Mouse (Mus musculus) testis, postnatal 10 days (tissue): ENCODE measurements at regions not wholly inside any gene's neighbourhood (a gene's known extent, or its start where the extent isn't known, plus 50 kb on each side); places are given as distances from the start of the nearest gene placed in this dataset.

Experiments
- DNase-seq: peaks from one replicate; pipeline ENCODE4 v3.0.0; 2021; ENCODE audit warnings: low spot score

GRCm38 (mm10) chr2:161340291-161340690 is 231.4 kb upstream of the Chd6 start:
- no peak for DNase-seq

- no peak for DNase-seq
Observed at GRCm38 (mm10) chr2:161339327-161340001, 230.6 kb upstream of the Chd6 start.

- no peak for DNase-seq
Observed at GRCm38 (mm10) chr2:161338953-161339326, 230.1 kb upstream of the Chd6 start.

GRCm38 (mm10) chr2:161332653-161333052 is 223.8 kb upstream of the Chd6 start:
- no peak for DNase-seq

- no peak for DNase-seq
Observed at GRCm38 (mm10) chr2:161331850-161332365, 223.0 kb upstream of the Chd6 start.

GRCm38 (mm10) chr2:161302796-161303195 is 193.9 kb upstream of the Chd6 start:
- DNase-seq: no peak

GRCm38 (mm10) chr2:161268861-161269413 is 160.1 kb upstream of the Chd6 start:
- DNase-seq: no peak

- DNase-seq: no peak
Observed at GRCm38 (mm10) chr2:161266476-161266875, 157.6 kb upstream of the Chd6 start.

GRCm38 (mm10) chr2:161265211-161265610 is 156.3 kb upstream of the Chd6 start:
- no peak for DNase-seq

- DNase-seq: no peak
Observed at GRCm38 (mm10) chr2:161252761-161253160, 143.9 kb upstream of the Chd6 start.

- DNase-seq: no peak
Observed at GRCm38 (mm10) chr2:161241665-161242064, 132.8 kb upstream of the Chd6 start.

- DNase-seq: no peak
Observed at GRCm38 (mm10) chr2:161237280-161237819, 128.5 kb upstream of the Chd6 start.

- no peak for DNase-seq
Observed at GRCm38 (mm10) chr2:161233155-161233741, 124.4 kb upstream of the Chd6 start.

- no peak for DNase-seq
Observed at GRCm38 (mm10) chr2:161231405-161231804, 122.5 kb upstream of the Chd6 start.

- DNase-seq: no peak
Observed at GRCm38 (mm10) chr2:161215736-161216135, 106.9 kb upstream of the Chd6 start.

GRCm38 (mm10) chr2:161214681-161215458 is 106.0 kb upstream of the Chd6 start:
- peak; percentile 85 for DNase-seq

GRCm38 (mm10) chr2:161212322-161212882 is 103.5 kb upstream of the Chd6 start:
- no peak for DNase-seq

- DNase-seq: no peak
Observed at GRCm38 (mm10) chr2:161196713-161197372, 88.0 kb upstream of the Chd6 start.

GRCm38 (mm10) chr2:161187516-161187915 is 78.6 kb upstream of the Chd6 start:
- no peak for DNase-seq

GRCm38 (mm10) chr2:161185122-161185521 is 76.2 kb upstream of the Chd6 start:
- no peak for DNase-seq

- DNase-seq: peak; percentile 79
Observed at GRCm38 (mm10) chr2:161177355-161178021, 68.6 kb upstream of the Chd6 start.
